Mouse (Mus musculus) cerebellum, adult 2 months (tissue): ENCODE results near the gene Rbfox1. TPM values are rescaled to one million over a fixed set of nuclear protein-coding genes. Genes with fewer than 3 reads are reported as not detected.

Experiments used
- DNase-seq, 2 experiments: peaks; one replicate each; pipeline ENCODE4 v3.0.0; 2021
- H3K27ac ChIP-seq: fragments of 200-500 bp; 2 replicates; pipeline ENCODE4 v1.5.1; 2012; ENCODE audit warnings: low read length, control low read depth, inconsistent platforms; ENCODE audit not compliant: insufficient read depth
- H3K27me3 ChIP-seq: fragments of 200-500 bp; 2 replicates; pipeline ENCODE4 v1.6.1; 2012; ENCODE audit warnings: inconsistent platforms, mild to moderate bottlenecking, low read length, moderate library complexity; ENCODE audit not compliant: control insufficient read depth, insufficient read depth
- H3K4me1 ChIP-seq: fragments of 200-500 bp; 2 replicates; pipeline ENCODE4 v1.6.1; 2011; ENCODE audit warnings: low read length; ENCODE audit not compliant: control insufficient read depth, insufficient read depth
- H3K4me3 ChIP-seq: fragments of 200-500 bp; replicated peaks from 2 replicates; pipeline ENCODE3; 2011; ENCODE audit warnings: mild to moderate bottlenecking, low read depth, low read length, control low read depth; ENCODE audit not compliant: insufficient read depth
- CTCF ChIP-seq: fragments of 200-500 bp; IDR thresholded peaks from 2 replicates; pipeline ENCODE4 v1.5.1; 2011; ENCODE audit warnings: low read depth, mild to moderate bottlenecking, control low read depth, low read length, moderate library complexity, borderline replicate concordance; ENCODE audit not compliant: insufficient read depth
- POLR2A ChIP-seq: fragments of 200-500 bp; IDR thresholded peaks from 2 replicates; pipeline ENCODE4 v1.6.1; 2011; ENCODE audit warnings: low read length, control low read depth, borderline replicate concordance; ENCODE audit not compliant: insufficient read depth
- WGBS: fragments of 180-500 bp; shearing (Covaris S2); methylation state at CpG from one replicate; pipeline ENCODE4 v1.1.7; 2018; 5-methylcytosine and 5-hydroxymethylcytosine counted together
- polyA plus RNA-seq: library from polyadenylated mRNA; depleted of rRNA; stranded (reverse); fragments of >200 nt; gene quantifications from 2 replicates; pipeline ENCODE4 v1.2.3, GENCODE M21; 2012

The Rbfox1 gene
- polyA plus RNA-seq, 1 experiment = 132 TPM

DNA sequence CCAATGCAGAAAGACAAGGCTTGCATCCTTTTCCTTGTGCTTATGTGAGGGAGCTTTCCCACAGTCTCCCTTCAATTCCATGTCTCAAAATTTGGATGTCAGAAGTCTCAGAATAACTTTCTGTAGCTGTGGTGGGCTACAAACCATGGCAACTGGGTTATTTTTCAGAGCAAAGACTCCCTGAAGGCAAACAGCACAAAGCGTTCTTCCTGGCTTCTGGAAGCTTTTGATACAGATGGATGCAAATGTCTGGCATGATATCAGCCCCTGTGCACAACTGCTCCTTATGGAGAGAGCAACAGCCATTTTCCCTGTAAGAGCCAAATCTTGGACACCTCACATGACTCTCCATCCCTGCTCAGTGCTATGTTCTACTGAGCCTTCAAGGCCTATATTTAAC, 1475.6 kb downstream of the Rbfox1 start:
- no peak overlapping the region for H3K27ac ChIP-seq
- H3K4me3 ChIP-seq = no peak overlapping the region
- no peak for DNase-seq
- WGBS = 21% methylated on average over 1 of the region's 1 CpGs
- no peaks in the 10 kb centered on the region for H3K27me3 ChIP-seq
- TF ChIP-seq CTCF = no peak
- no peak for TF ChIP-seq POLR2A
- no peaks in the 10 kb centered on the region for H3K4me1 ChIP-seq

DNA sequence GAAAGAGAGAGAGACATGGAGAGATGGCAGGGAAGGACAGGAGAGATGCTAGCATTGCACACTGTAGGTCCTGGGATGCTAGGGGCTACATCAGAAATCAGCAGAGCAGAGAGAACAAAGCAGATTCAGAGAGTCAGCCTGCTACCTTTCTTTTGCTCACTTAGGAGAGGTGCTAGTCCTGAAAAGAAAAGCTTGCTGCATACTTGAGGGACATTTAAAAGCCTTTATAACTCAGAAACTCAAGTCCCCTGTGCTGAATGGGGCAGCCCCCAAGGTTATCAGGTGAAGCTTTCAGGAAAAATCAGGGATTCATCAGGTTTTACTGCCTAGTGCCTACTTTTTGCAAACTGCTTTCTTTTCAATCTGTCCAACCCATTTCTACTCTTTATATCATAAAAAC, 1480.7 kb downstream of the Rbfox1 start:
- H3K27me3 ChIP-seq = no peaks in the 10 kb centered on the region
- no peaks in the 10 kb centered on the region for H3K4me1 ChIP-seq
- no peak overlapping the region for H3K27ac ChIP-seq
- no peak for DNase-seq
- no peak overlapping the region for H3K4me3 ChIP-seq
- TF ChIP-seq POLR2A (no peak), CTCF (no peak)

DNA sequence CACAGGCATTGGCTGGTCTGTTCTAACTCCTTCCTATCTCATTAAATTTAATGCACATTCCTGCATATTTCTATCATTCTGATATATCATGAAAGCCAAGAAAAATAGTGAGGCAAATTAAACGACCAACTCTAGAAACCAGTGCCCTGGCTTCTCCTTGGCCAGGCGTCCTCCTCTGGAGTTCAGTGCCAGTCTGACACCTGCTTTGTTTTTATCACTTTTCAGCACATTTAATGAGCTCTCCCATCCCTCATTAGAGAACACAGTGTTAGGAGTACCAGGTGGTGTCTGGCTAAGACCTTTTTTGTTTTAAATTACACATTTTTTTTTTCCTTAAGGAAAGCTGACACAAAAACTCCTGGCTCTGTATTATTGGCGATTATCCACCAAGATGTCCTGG, 1489.0 kb downstream of the Rbfox1 start:
- no peaks in the 10 kb centered on the region for H3K4me1 ChIP-seq
- TF ChIP-seq POLR2A (no peak), CTCF (no peak)
- no peak overlapping the region for H3K27ac ChIP-seq
- DNase-seq = no peak
- H3K4me3 ChIP-seq = no peak overlapping the region
- WGBS = 51% methylated on average over 3 of the region's 3 CpGs
- no peaks in the 10 kb centered on the region for H3K27me3 ChIP-seq

DNA sequence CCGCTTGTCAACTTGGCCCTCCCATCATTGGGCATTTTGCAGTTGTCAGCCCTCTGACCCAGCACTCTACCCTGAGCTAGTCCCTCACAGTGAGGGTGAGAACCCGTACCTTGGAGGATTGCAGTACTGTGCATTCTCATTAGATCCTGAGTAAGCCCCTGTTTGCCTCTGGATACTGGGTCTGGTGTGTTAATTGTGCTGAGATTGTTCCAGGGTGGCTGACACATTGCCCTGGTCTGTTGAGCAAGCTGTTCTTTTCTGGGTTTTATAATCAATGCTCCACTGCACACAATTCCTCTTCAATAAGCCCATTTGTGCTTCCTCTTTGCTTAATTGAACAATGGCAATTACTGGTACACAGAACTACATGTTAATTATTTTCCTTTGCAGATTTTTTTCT, 1489.5 kb downstream of the Rbfox1 start:
- no peaks in the 10 kb centered on the region for H3K27me3 ChIP-seq

DNA sequence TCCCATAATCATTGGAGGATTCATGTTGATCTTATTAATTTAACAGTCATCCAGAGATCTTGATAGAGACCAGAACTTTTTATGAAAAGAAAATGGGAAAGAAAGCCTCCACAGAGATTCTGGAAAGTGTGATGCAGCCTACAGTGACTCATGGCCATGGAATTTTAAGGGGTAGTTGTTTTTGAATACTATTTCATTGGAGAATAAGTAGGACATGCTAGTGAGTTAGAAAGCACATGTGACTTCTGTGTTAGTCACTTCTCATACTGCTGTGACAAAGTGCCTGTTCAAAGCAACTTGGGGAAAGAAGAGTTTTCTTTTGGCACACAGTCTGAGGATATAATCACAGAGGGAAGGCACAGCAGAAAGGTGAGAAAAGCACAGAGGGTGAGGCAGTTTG, 1510.9 kb downstream of the Rbfox1 start:
- no peak for DNase-seq
- H3K4me3 ChIP-seq = no peak overlapping the region
- no peak overlapping the region for H3K27ac ChIP-seq
- H3K27me3 ChIP-seq = no peaks in the 10 kb centered on the region
- H3K4me1 ChIP-seq = no peaks in the 10 kb centered on the region
- TF ChIP-seq POLR2A = no peak
- no peak for TF ChIP-seq CTCF

More for the DNA sequence above, 1489.5 kb downstream of the Rbfox1 start:
- no peak overlapping the region for H3K27ac ChIP-seq
- TF ChIP-seq POLR2A (no peak), CTCF (no peak)
- WGBS = 56% methylated on average over 2 of the region's 2 CpGs
- DNase-seq = no peak
- H3K4me1 ChIP-seq = no peaks in the 10 kb centered on the region
- no peak overlapping the region for H3K4me3 ChIP-seq

DNA sequence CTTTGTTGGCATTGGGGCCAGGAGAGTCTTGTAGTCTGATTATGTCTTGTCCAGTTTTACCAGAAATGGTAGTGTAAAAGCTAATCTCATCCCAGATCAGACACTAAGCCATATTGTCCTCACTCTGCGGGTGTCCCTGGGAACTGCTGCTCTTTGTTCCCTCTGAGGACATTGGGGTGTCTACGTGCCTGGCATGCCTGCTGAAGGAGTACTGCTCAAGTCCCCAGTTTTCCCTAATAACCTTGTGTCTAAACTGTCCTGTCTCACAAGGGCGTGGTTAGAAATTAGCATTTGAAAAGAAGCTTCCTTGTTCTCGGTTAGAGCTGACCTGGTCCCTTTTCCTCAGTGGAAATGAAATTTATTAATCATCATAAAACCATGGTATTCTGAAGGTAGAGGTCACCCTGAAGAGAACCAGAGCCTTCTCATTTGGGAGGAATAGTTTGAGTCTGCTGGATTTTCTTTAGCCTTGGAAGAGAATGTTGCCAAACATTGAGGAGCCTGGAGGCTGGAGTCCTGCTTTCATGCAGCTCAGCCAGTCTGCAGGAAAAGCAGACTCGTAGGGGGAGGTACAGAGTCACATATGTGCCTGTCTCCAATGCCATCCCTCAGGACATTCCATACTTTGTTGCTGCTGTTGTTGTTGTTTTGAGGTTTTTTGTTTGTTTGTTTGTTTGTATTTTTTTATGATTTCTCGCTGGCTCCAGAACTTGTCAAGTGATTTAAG, 1519.8 kb downstream of the Rbfox1 start:
- peak in 1 of 2 experiments; percentile 39 for DNase-seq
- Histone ChIP-seq H3K4me1 (no peaks in the 10 kb centered on the region), H3K27ac (no peak overlapping the region), H3K4me3 (no peak overlapping the region), H3K27me3 (no peaks in the 10 kb centered on the region)
- TF ChIP-seq POLR2A (no peak), CTCF (no peak)
- 35% methylated on average over 6 of the region's 6 CpGs for WGBS

DNA sequence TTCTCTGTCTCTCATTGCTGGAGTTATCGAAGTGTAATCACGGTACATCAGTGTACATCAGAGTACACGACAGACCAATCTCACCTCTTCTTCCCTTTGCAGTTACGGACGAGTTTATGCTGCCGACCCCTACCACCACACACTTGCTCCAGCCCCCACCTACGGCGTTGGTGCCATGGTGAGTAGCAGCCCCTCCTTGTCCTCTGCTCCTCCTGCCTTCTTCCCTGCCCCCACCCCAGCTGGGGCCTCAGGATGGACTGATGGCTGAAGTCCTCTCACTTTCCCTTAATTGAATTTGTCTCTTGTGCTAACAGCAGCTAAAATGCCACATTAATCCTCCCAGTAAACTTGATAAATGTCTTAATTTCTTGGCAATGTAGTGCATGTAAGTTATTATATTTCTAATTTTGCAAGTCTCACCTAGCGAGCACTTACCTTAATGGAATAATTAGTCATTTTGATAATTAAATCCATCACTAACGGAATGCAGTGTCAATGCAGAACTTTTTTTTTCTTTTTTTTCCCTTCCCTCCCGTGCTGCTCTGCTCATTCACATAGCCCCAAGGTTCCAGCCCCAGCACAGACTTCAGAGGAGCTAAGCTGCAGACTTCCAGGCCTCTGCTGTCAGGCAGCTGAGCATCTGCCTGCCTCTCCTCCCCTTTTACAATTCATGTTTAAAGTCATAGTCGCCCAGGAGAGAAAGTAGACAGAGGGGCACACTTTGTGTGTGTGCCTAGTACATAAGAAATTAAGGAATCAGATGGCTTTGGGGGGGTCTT, 1522.9 kb downstream of the Rbfox1 start:
- WGBS = 57% methylated on average over 12 of the region's 12 CpGs
- H3K4me1 ChIP-seq = no peaks in the 10 kb centered on the region
- TF ChIP-seq POLR2A (no peak), CTCF (no peak)
- no peak overlapping the region for H3K4me3 ChIP-seq
- no peaks in the 10 kb centered on the region for H3K27me3 ChIP-seq
- no peak for DNase-seq
- H3K27ac ChIP-seq = no peak overlapping the region
